Mouse (Mus musculus) hindbrain, postnatal 0 days (tissue): ENCODE data around the gene Slc22a6. TPM values are rescaled to one million over a fixed set of nuclear protein-coding genes. Genes with fewer than 3 reads are reported as not detected.

Source experiments
- ATAC-seq: fragments of 200-750 bp; cut with Nextera tagmentation; 2 replicates; pipeline ENCODE4 v1.8.0; 2017; ENCODE audit warnings: mild to moderate bottlenecking, moderate TSS enrichment, moderate library complexity
- DNase-seq: peaks from one replicate; pipeline ENCODE4 v3.0.0-alpha.2; 2015; ENCODE audit warnings: low spot score
- H3K27ac ChIP-seq: fragments of 300-500 bp; sonication (generic); 2 replicates; pipeline ENCODE4 v1.5.1; 2014; ENCODE audit warnings: mild to moderate bottlenecking
- H3K27me3 ChIP-seq: fragments of 300-500 bp; sonication (generic); 2 replicates; pipeline ENCODE4 v1.6.1; 2014; ENCODE audit warnings: low read length, mixed read lengths; ENCODE audit not compliant: insufficient read depth
- H3K36me3 ChIP-seq: fragments of 300-500 bp; sonication (generic); 2 replicates; pipeline ENCODE4 v1.6.1; 2014; ENCODE audit warnings: low read length, mixed read lengths; ENCODE audit not compliant: insufficient read depth
- H3K4me1 ChIP-seq: fragments of 300-500 bp; sonication (generic); 2 replicates; pipeline ENCODE4 v1.6.1; 2014; ENCODE audit warnings: antibody characterized with exemption, low read length, mixed read lengths; ENCODE audit not compliant: insufficient read depth
- H3K4me2 ChIP-seq: fragments of 300-500 bp; sonication (generic); 2 replicates; pipeline ENCODE4 v1.6.1; 2014; ENCODE audit warnings: low read depth, mild to moderate bottlenecking, low read length, moderate library complexity, mixed read lengths
- H3K4me3 ChIP-seq: fragments of 300-500 bp; sonication (generic); 2 replicates; pipeline ENCODE4 v1.5.1; 2014; ENCODE audit warnings: low read length
- H3K9ac ChIP-seq: fragments of 300-500 bp; sonication (generic); replicated peaks from 2 replicates; pipeline ENCODE4 v1.6.1; 2014; ENCODE audit warnings: mild to moderate bottlenecking, low read length, moderate library complexity, mixed read lengths
- H3K9me3 ChIP-seq: fragments of 300-500 bp; sonication (generic); 2 replicates; pipeline ENCODE4 v1.6.1; 2016; ENCODE audit warnings: low read length, mixed read lengths
- CTCF ChIP-seq: IDR thresholded peaks from 2 replicates; pipeline ENCODE4 v1.5.1; 2016; ENCODE audit warnings: antibody characterized with exemption, control low read depth, low read depth
- WGBS: fragments of 180-500 bp; shearing (Covaris S2); extraction: QIAGEN DNeasy Blood & Tissue Kit; methylation state at CpG from one replicate; pipeline ENCODE4 v1.1.7; 2014; 5-methylcytosine and 5-hydroxymethylcytosine counted together
- polyA plus RNA-seq: library from polyadenylated mRNA; unstranded; fragments of >200 nt; fragmentation: Nextera tagmentation; extraction: Ambion mirVana; gene quantifications from 2 replicates; pipeline ENCODE4 v1.2.1, GENCODE M21; 2015
- total RNA-seq: library from RNA; depleted of rRNA; stranded (reverse); fragments of >200 nt; gene quantifications from 2 replicates; pipeline ENCODE4 v1.2.3, GENCODE M21; 2014

The Slc22a6 gene
- total and polyA plus RNA-seq, 2 experiments from 2014 or later = 9.8 to 13.1 TPM

GRCm38 (mm10) chr19:8661821-8662307 lies 44.0 kb downstream of the Slc22a6 start:
- Histone ChIP-seq H3K9me3 (no peaks in the 10 kb centered on the region), H3K9ac (peak overlapping the region; percentile 58), H3K36me3 (no peaks in the 10 kb centered on the region), H3K27me3 (no peaks in the 10 kb centered on the region), H3K4me1 (peaks cover 15% of the 10 kb centered on the region), H3K4me2 (peak overlapping the region; percentile 95), H3K27ac (peak overlapping the region; percentile 45; the same call in 1 of the 2 replicates), H3K4me3 (peak overlapping the region; percentile 45)
- TF ChIP-seq CTCF = no peak
- under 1% methylated on average over 35 of the region's 35 CpGs for WGBS
- ATAC-seq (peak; percentile 64), DNase-seq (peak; percentile 53)

DNA sequence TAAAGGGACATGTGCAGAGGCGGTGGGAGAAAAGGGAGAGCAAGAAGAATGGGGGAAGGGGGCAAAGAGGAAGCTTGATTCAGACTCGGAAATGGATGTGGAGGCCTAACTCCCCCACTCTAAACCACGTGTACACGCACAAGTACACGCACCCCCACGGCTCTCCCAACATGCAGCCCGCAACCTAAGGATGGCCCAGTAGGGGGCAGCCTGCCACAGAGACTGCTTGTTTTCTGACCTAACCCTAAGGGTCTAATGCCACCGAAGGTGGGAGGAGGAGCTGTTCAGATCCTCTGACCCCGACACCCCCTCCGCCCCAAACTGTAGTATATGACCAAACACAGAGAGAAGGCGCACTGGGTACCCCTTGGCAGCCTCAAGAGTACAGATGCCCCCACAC lies 44.5 kb downstream of the Slc22a6 start:
- Histone ChIP-seq H3K27ac (peak overlapping the region; percentile 45; the same call in 1 of the 2 replicates), H3K4me3 (peak overlapping the region; percentile 45), H3K36me3 (no peaks in the 10 kb centered on the region), H3K4me1 (peaks cover 15% of the 10 kb centered on the region), H3K9ac (peak overlapping the region; percentile 58), H3K4me2 (peak overlapping the region; percentile 95), H3K27me3 (no peaks in the 10 kb centered on the region), H3K9me3 (no peaks in the 10 kb centered on the region)
- DNase-seq (peak; percentile 78), ATAC-seq (peak; percentile 75)
- peak; percentile 69 for TF ChIP-seq CTCF
- WGBS = 3% methylated on average over 11 of the region's 11 CpGs

DNA sequence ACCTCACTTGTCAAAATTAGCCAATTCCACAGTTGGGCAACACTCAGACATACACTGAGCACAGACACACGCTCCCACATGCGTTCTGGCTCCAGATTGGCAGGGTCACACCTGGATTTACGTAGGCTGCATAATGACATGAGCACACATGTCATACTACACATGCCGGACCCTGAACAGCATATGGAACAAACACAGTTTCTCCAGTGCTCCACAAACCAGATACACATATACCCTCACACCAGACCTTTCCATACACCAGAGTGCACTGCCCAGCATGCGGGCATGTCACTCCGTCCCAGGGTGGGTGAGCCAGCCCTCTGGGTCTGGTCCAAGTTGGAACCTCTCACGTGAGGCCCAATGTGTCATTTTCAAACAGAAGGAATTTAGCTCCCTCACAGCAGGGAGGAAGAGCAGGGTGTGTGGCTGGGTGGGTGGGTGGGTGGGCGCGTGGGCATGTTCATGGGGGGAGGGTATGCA lies 45.6 kb downstream of the Slc22a6 start, which contains the start of gene Chrm1:
Gene Chrm1, plus strand, starts transcription at position 430 of the 480 bp plus-strand sequence.
- 0 out of 2 replicates have a peak within 1 kb of the TSS, but pooled peaks have one; percentile 21 for H3K9ac ChIP-seq
- WGBS = 62% methylated on average over 9 of the region's 9 CpGs
- ATAC-seq (no peak), DNase-seq (no peak)
- peaks cover 15% of the 10 kb centered on the region for H3K4me1 ChIP-seq
- no peak for TF ChIP-seq CTCF
- no peaks in the 10 kb centered on the region for H3K36me3 ChIP-seq
- H3K27ac ChIP-seq = no peak within 1 kb of the TSS
- no peaks in the 10 kb centered on the region for H3K27me3 ChIP-seq
- H3K4me3 ChIP-seq = peak within 1 kb of the TSS; percentile 8; the same call in 1 of the 2 replicates
- no peaks in the 10 kb centered on the region for H3K9me3 ChIP-seq
- H3K4me2 ChIP-seq = peak within 1 kb of the TSS; percentile 95

- no peaks in the 10 kb centered on the region for H3K9me3 ChIP-seq
- peak overlapping the region; percentile 8; the same call in 1 of the 2 replicates for H3K4me3 ChIP-seq
- no peak for TF ChIP-seq CTCF
- ATAC-seq = peak; percentile 31; the same call in 1 of the 2 replicates
- H3K36me3 ChIP-seq = no peaks in the 10 kb centered on the region
- peak overlapping the region; percentile 42 for H3K4me2 ChIP-seq
- no peaks in the 10 kb centered on the region for H3K27me3 ChIP-seq
- 26% methylated on average over 9 of the region's 10 CpGs for WGBS
- no peak overlapping the region for H3K27ac ChIP-seq
- H3K9ac ChIP-seq = 0 out of 2 replicates have a peak overlapping the region, but pooled peaks have one; percentile 21
- H3K4me1 ChIP-seq = peaks cover 15% of the 10 kb centered on the region
- peak; percentile 16 for DNase-seq
Measured at GRCm38 (mm10) chr19:8663911-8664421, 46.1 kb downstream of the Slc22a6 start.

DNA sequence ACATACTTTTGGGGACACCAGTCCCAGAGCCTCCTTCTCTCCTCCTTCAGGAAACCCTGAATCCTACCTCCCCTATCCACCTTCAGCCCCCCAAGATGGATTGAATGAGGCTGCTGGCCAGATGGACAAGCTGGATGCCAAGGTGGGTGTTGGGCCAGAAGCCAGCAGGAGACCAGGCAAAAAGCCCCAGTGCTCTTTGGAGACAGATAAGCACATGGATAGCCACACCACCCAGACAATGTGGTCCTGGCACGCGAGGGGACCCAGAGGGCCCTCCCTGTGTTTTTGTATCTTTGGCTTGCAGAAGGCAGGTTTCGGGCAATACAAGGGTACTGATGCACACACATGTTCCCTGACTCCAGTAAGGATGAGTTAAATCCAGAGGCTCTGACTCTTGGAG lies 47.0 kb downstream of the Slc22a6 start:
- H3K4me2 ChIP-seq = peak overlapping the region; percentile 42; the same call in 1 of the 2 replicates
- peaks cover 15% of the 10 kb centered on the region for H3K4me1 ChIP-seq
- no peaks in the 10 kb centered on the region for H3K27me3 ChIP-seq
- ATAC-seq (no peak), DNase-seq (no peak)
- H3K4me3 ChIP-seq = no peak overlapping the region
- no peaks in the 10 kb centered on the region for H3K36me3 ChIP-seq
- no peak overlapping the region for H3K9ac ChIP-seq
- 77% methylated on average over 3 of the region's 3 CpGs for WGBS
- H3K27ac ChIP-seq = no peak overlapping the region
- no peak for TF ChIP-seq CTCF
- no peaks in the 10 kb centered on the region for H3K9me3 ChIP-seq

DNA sequence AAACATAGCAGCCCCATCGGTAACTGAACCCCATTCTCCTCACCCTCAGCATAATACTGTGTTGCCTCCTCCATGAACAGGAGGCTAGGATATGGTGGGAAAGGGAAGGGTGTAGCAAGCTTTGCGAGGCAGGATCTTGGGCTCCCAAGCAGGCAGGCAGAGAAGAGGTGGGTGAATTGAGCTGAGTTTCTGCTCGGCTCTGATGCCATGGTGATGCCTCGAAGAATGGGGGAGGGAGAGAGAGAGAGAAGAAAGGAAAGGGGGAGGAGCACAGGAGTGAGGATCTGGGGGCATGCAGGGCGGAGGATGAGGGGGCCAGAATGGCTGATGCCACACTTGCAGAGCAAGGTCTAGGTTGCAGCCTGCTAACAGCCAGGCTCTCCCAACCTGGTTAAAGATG lies 47.9 kb downstream of the Slc22a6 start:
- 40% methylated on average over 5 of the region's 5 CpGs for WGBS
- H3K4me2 ChIP-seq = no peak overlapping the region

DNA sequence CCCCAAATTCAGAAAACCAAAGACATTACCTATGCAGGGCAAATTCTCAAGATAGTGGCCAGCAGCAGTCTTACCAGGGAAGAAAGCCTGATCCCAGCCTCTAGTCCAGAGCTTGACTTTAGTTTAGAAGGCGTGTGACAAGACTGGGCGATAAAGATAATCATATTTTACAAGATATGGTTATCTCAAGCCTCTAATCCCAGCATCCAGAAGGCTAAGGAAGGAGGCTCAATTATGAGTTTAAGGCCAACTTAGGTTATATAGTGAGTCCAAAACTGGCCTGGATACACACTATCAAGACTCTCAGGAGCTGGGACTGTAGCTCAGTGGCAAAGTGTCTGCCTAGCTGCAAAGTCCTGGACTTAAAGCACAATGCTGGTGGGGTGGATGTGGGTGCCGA lies 55.0 kb downstream of the Slc22a6 start:
- Histone ChIP-seq H3K9me3 (no peaks in the 10 kb centered on the region), H3K4me2 (no peak overlapping the region), H3K36me3 (no peaks in the 10 kb centered on the region), H3K27ac (no peak overlapping the region), H3K27me3 (no peaks in the 10 kb centered on the region), H3K4me3 (no peak overlapping the region), H3K4me1 (no peaks in the 10 kb centered on the region), H3K9ac (no peak overlapping the region)
- TF ChIP-seq CTCF = no peak
- ATAC-seq (no peak), DNase-seq (no peak)
- 93% methylated on average over 3 of the region's 3 CpGs for WGBS

More for the DNA sequence above, 47.9 kb downstream of the Slc22a6 start:
- Histone ChIP-seq H3K4me1 (peaks cover 15% of the 10 kb centered on the region), H3K9ac (no peak overlapping the region), H3K27ac (no peak overlapping the region), H3K27me3 (no peaks in the 10 kb centered on the region), H3K4me3 (no peak overlapping the region), H3K9me3 (no peaks in the 10 kb centered on the region), H3K36me3 (no peaks in the 10 kb centered on the region)
- DNase-seq (no peak), ATAC-seq (no peak)
- TF ChIP-seq CTCF = no peak
